In genomic region chr6:92224981-92225380, GRCm38 (mm10) we compare ENCODE assay signal across 30 mouse cellular contexts. TPM values are rescaled to one million over a fixed set of nuclear protein-coding genes. Genes with fewer than 3 reads are reported as not detected.
DNase-seq lines count a peak whose midpoint lies in the region; ATAC-seq lines count a peak whose summit lies in the region.
"Had no signal": no experiment of that assay in that cellular context is flagged by ENCODE, and none has a peak within 500 bp of the region (broad histone marks: within the 10 kb centered on the region; RNA-seq: fewer than 3 reads in every experiment).

No protein-coding gene starts in this region.

- no peak overlapping the region for H3K27ac ChIP-seq in embryonic facial prominence, embryonic 14.5 days (replicated peaks; ENCODE audit: low read depth, low read length)
- H3K27ac ChIP-seq in embryonic facial prominence, embryonic 10.5 days (replicated peaks) = no peak overlapping the region
- H3K27ac ChIP-seq: embryonic facial prominence, embryonic 12.5 days; forebrain, embryonic 12.5 days; hindbrain, embryonic 10.5 days; limb, embryonic 10.5 days; liver, embryonic 15.5 days; lung, embryonic 15.5 days; midbrain, embryonic 13.5 days had no signal

- H3K4me2 ChIP-seq in embryonic facial prominence, embryonic 14.5 days (ENCODE audit: low read depth, low read length) = no peak overlapping the region
- H3K4me2 ChIP-seq: embryonic facial prominence, embryonic 12.5 days; forebrain, embryonic 12.5 days; heart, embryonic 12.5 days; liver, embryonic 15.5 days; lung, embryonic 15.5 days; midbrain, embryonic 13.5 days had no signal

- no peak overlapping the region for H3K4me3 ChIP-seq in embryonic facial prominence, embryonic 14.5 days (ENCODE audit: low read depth, low read length)
- no peak overlapping the region for H3K4me3 ChIP-seq in embryonic facial prominence, embryonic 10.5 days
- H3K4me3 ChIP-seq: embryonic facial prominence, embryonic 12.5 days; erythroblast, embryonic 14.5 days; forebrain, embryonic 12.5 days; heart, embryonic 12.5 days; hindbrain, embryonic 10.5 days; limb, embryonic 10.5 days; liver, embryonic 15.5 days; lung, embryonic 15.5 days; megakaryocyte, embryonic 14.5 days; midbrain, embryonic 13.5 days had no signal

- H3K36me3 ChIP-seq in embryonic facial prominence, embryonic 14.5 days (ENCODE audit: control insufficient read depth, insufficient read depth, low read length) = no peaks in the 10 kb centered on the region
- no peaks in the 10 kb centered on the region for H3K36me3 ChIP-seq in embryonic facial prominence, embryonic 10.5 days (replicated peaks)
- H3K36me3 ChIP-seq: embryonic facial prominence, embryonic 12.5 days; forebrain, embryonic 12.5 days; heart, embryonic 12.5 days; hindbrain, embryonic 10.5 days; limb, embryonic 10.5 days; liver, embryonic 15.5 days; lung, embryonic 15.5 days; midbrain, embryonic 13.5 days had no signal

- DNase-seq in embryonic facial prominence, embryonic 14.5 days (ENCODE audit: low spot score) = peak; percentile 17
- no peak for DNase-seq in embryonic facial prominence, embryonic 10.5 days (ENCODE audit: low spot score)
- DNase-seq in layer of hippocampus, adult 9-11 months = peak; percentile 11
- DNase-seq in layer of hippocampus, adult 8-10 months (ENCODE audit: low spot score in 2 of 2) = no peak
- DNase-seq in right cerebral cortex, postnatal 10 days (ENCODE audit: low spot score in 2 of 2) = peak; percentile 35 to 64
- no peak for DNase-seq in right cerebral cortex, postnatal 4 days
- peak; percentile 55 for DNase-seq in telencephalon, adult 2 months (ENCODE audit: low read depth, low spot score)
- DNase-seq: adrenal gland, postnatal 14 days; cerebellum, adult 9-10 months; gastrocnemius, postnatal 25 days; heart, postnatal 10 days; kidney, adult 11 months; liver; lung, postnatal 36 days had no signal

- 74% methylated on average over 1 of the region's 1 CpGs for WGBS in embryonic facial prominence, embryonic 14.5 days
- WGBS in embryonic facial prominence, embryonic 10.5 days = 89% methylated on average over 1 of the region's 1 CpGs

- no peaks in the 10 kb centered on the region for H3K4me1 ChIP-seq in embryonic facial prominence, embryonic 14.5 days (ENCODE audit: control insufficient read depth, insufficient read depth, low read length)
- H3K4me1 ChIP-seq in embryonic facial prominence, embryonic 10.5 days = no peaks in the 10 kb centered on the region
- H3K4me1 ChIP-seq: embryonic facial prominence, embryonic 12.5 days; forebrain, embryonic 12.5 days; heart, embryonic 12.5 days; hindbrain, embryonic 10.5 days; limb, embryonic 10.5 days; liver, embryonic 15.5 days; lung, embryonic 15.5 days; megakaryocyte, embryonic 14.5 days; midbrain, embryonic 13.5 days had no signal

- no peaks in the 10 kb centered on the region for H3K9me3 ChIP-seq in embryonic facial prominence, embryonic 14.5 days (ENCODE audit: control insufficient read depth, low read length)
- H3K9me3 ChIP-seq in embryonic facial prominence, embryonic 10.5 days = no peaks in the 10 kb centered on the region
- H3K9me3 ChIP-seq: embryonic facial prominence, embryonic 12.5 days; forebrain, embryonic 12.5 days; hindbrain, embryonic 10.5 days; limb, embryonic 10.5 days; liver, embryonic 15.5 days; lung, embryonic 15.5 days; megakaryocyte, embryonic 14.5 days; midbrain, embryonic 13.5 days had no signal

- H3K27me3 ChIP-seq in embryonic facial prominence, embryonic 14.5 days (replicated peaks; ENCODE audit: control insufficient read depth, insufficient read depth, low read length) = no peaks in the 10 kb centered on the region
- no peaks in the 10 kb centered on the region for H3K27me3 ChIP-seq in embryonic facial prominence, embryonic 10.5 days (replicated peaks; ENCODE audit: low read depth, poor library complexity, severe bottlenecking)
- H3K27me3 ChIP-seq: embryonic facial prominence, embryonic 12.5 days; forebrain, embryonic 12.5 days; liver, embryonic 15.5 days; lung, embryonic 15.5 days; midbrain, embryonic 13.5 days had no signal

- ATAC-seq in embryonic facial prominence, embryonic 14.5 days (ENCODE audit: low read depth) = no peak; the same call in 1 of the 2 replicates
- ATAC-seq: CD4-positive, CD25-positive, alpha-beta regulatory T cell, adult 4 months; hindbrain, embryonic 16.5 days; midbrain, embryonic 13.5 days had no signal

- H3K9ac ChIP-seq in embryonic facial prominence, embryonic 14.5 days (ENCODE audit: low read depth, low read length) = no peak overlapping the region
- H3K9ac ChIP-seq: embryonic facial prominence, embryonic 12.5 days; forebrain, embryonic 12.5 days; heart, embryonic 12.5 days; liver, embryonic 15.5 days; lung, embryonic 15.5 days; midbrain, embryonic 13.5 days had no signal

RNA-seq across cellular contexts. Expression of gene Rbsn, which starts 10.3 kb away (rescaled TPM):
- polyA plus RNA-seq in embryonic facial prominence, embryonic 14.5 days (2014; fragmentation: Nextera tagmentation; extraction: Ambion mirVana) = 18.1 and 19.5 TPM in 2 replicates
- 27.2 and 31.7 TPM in 2 replicates for polyA plus RNA-seq in embryonic facial prominence, embryonic 10.5 days (2016; fragmentation: Nextera tagmentation; extraction: Ambion mirVana)
- total RNA-seq in layer of hippocampus, adult 8-10 months (2022) = 10 to 100 TPM; 38.5 to 42.1 (median 39.7) TPM

RNA-seq across cellular contexts. Expression of gene Trh, which starts 19.5 kb away (rescaled TPM):
- 0.40 and 0.73 TPM in 2 replicates for polyA plus RNA-seq in embryonic facial prominence, embryonic 14.5 days (2014; fragmentation: Nextera tagmentation; extraction: Ambion mirVana)
- polyA plus RNA-seq in embryonic facial prominence, embryonic 10.5 days (2016; fragmentation: Nextera tagmentation; extraction: Ambion mirVana) = 0.45 and 1.2 TPM in 2 replicates
- 1 to 10 TPM; 1.5 to 2.6 (median 1.8) TPM for total RNA-seq in layer of hippocampus, adult 8-10 months (2022)
- total RNA-seq: adrenal gland, postnatal 14 days; gastrocnemius, postnatal 25 days; heart, adult 18-20 months; heart, postnatal 10 days; monocyte, adult 5-6 weeks; neutrophil, adult 5-6 weeks had no signal
- polyA plus RNA-seq: CD4-positive, CD25-positive, alpha-beta regulatory T cell, adult 4 months; erythroblast, embryonic 14.5 days; limb, embryonic 10.5 days; liver, embryonic 15.5 days; spleen, adult 2 months had no signal

RNA-seq across cellular contexts. Expression of gene Mrps25, which starts 41.1 kb away (rescaled TPM):
- 61.2 and 70.1 TPM in 2 replicates for polyA plus RNA-seq in embryonic facial prominence, embryonic 14.5 days (2014; fragmentation: Nextera tagmentation; extraction: Ambion mirVana)
- polyA plus RNA-seq in embryonic facial prominence, embryonic 10.5 days (2016; fragmentation: Nextera tagmentation; extraction: Ambion mirVana) = 103 and 106 TPM in 2 replicates
- total RNA-seq in layer of hippocampus, adult 8-10 months (2022) = 10 to 100 TPM; 39.0 to 53.9 (median 47.7) TPM

Comparison
In these comparisons a context has a peak if more than half of its experiments do, and no peak if none do; other contexts are left out.
1. DNase-seq: peak in embryonic facial prominence, embryonic 14.5 days (single experiment), layer of hippocampus, adult 9-11 months (single experiment), right cerebral cortex, postnatal 10 days (2 of 2) and telencephalon, adult 2 months (single experiment); none in embryonic facial prominence, embryonic 10.5 days (single experiment), layer of hippocampus, adult 8-10 months (0 of 2) and right cerebral cortex, postnatal 4 days (single experiment).